Mouse (Mus musculus) stomach, embryonic 15.5 days (tissue): ENCODE data around the gene Pcna. TPM values are rescaled to one million over a fixed set of nuclear protein-coding genes. Genes with fewer than 3 reads are reported as not detected.
"Not testable (repeated sequence)": the region's sequence is repeated elsewhere in the genome, so short reads cannot be mapped to it uniquely, and the experiment has no call there.

ENCODE experiments used
- ATAC-seq: fragments of 200-750 bp; cut with Nextera tagmentation; 2 replicates; pipeline ENCODE4 v1.8.0; 2017; ENCODE audit warnings: low read depth, moderate number of reproducible peaks, moderate TSS enrichment; ENCODE audit not compliant: insufficient read depth, low FRiP score
- H3K27ac ChIP-seq: fragments of 300-500 bp; sonication (generic); 2 replicates; pipeline ENCODE4 v1.5.1; 2015; ENCODE audit warnings: mild to moderate bottlenecking, inconsistent platforms
- H3K27me3 ChIP-seq: fragments of 300-500 bp; sonication (generic); replicated peaks from 2 replicates; pipeline ENCODE4 v1.6.1; 2015; ENCODE audit warnings: inconsistent platforms
- H3K36me3 ChIP-seq: fragments of 300-500 bp; sonication (generic); 2 replicates; pipeline ENCODE4 v1.6.1; 2015; ENCODE audit warnings: inconsistent platforms
- H3K4me1 ChIP-seq: fragments of 300-500 bp; sonication (generic); 2 replicates; pipeline ENCODE4 v1.6.1; 2015; ENCODE audit warnings: inconsistent platforms
- H3K4me2 ChIP-seq: fragments of 300-500 bp; sonication (generic); 2 replicates; pipeline ENCODE4 v1.6.1; 2015; ENCODE audit warnings: mild to moderate bottlenecking, inconsistent platforms
- H3K4me3 ChIP-seq: fragments of 300-500 bp; sonication (generic); replicated peaks from 2 replicates; pipeline ENCODE4 v1.5.1; 2015; ENCODE audit warnings: inconsistent platforms
- H3K9ac ChIP-seq: fragments of 300-500 bp; sonication (generic); 2 replicates; pipeline ENCODE4 v1.6.1; 2015; ENCODE audit warnings: inconsistent platforms
- H3K9me3 ChIP-seq: fragments of 300-500 bp; sonication (generic); 2 replicates; pipeline ENCODE4 v1.6.1; 2016; ENCODE audit warnings: inconsistent platforms
- WGBS: fragments of 180-500 bp; shearing (Covaris S2); methylation state at CpG from one replicate; pipeline ENCODE4 v1.1.7; 2015; 5-methylcytosine and 5-hydroxymethylcytosine counted together
- polyA plus RNA-seq: library from polyadenylated mRNA; unstranded; fragments of >200 nt; fragmentation: Nextera tagmentation; extraction: Ambion mirVana; gene quantifications from 2 replicates; pipeline ENCODE4 v1.2.1, GENCODE M21; 2015

Pcna gene
- polyA plus RNA-seq, 1 experiment from 2014 or later = 254 TPM

GRCm38 (mm10) chr2:132251911-132252310, 1.2 kb downstream of the Pcna start:
- H3K4me1 ChIP-seq = peaks cover 21% of the 10 kb centered on the region
- peak overlapping the region; percentile 27; the same call in 1 of the 2 replicates for H3K9ac ChIP-seq
- peak overlapping the region; percentile 73 for H3K4me2 ChIP-seq
- H3K27ac ChIP-seq = peak overlapping the region; percentile 86; the same call in 1 of the 2 replicates
- ATAC-seq = no peak
- peaks cover 2% of the 10 kb centered on the region; the same call in 1 of the 2 replicates for H3K36me3 ChIP-seq
- H3K27me3 ChIP-seq = no peaks in the 10 kb centered on the region
- 7% methylated on average over 8 of the region's 8 CpGs for WGBS
- no peaks in the 10 kb centered on the region for H3K9me3 ChIP-seq
- H3K4me3 ChIP-seq = peak overlapping the region; percentile 69

- Histone ChIP-seq H3K4me1 (peaks cover 21% of the 10 kb centered on the region), H3K9ac (peak within 1 kb of the TSS; percentile 52; the same call in 1 of the 2 replicates), H3K4me2 (peak within 1 kb of the TSS; percentile 87), H3K27me3 (no peaks in the 10 kb centered on the region), H3K4me3 (peak within 1 kb of the TSS; percentile 66), H3K27ac (peak within 1 kb of the TSS; percentile 84), H3K9me3 (no peaks in the 10 kb centered on the region), H3K36me3 (peaks cover 8% of the 10 kb centered on the region)
- ATAC-seq = peak; percentile 94
- 6% methylated on average over 50 of the region's 50 CpGs for WGBS
Measured at GRCm38 (mm10) chr2:132247539-132248313, 5.4 kb downstream of the Pcna start, which contains the start of gene Tmem230. Gene Tmem230 (minus strand): TSS chr2:132247807.

- Histone ChIP-seq H3K27me3 (no peaks in the 10 kb centered on the region), H3K4me3 (no peak overlapping the region), H3K27ac (no peak overlapping the region), H3K9ac (no peak overlapping the region), H3K4me1 (peaks cover 6% of the 10 kb centered on the region), H3K9me3 (no peaks in the 10 kb centered on the region), H3K4me2 (no peak overlapping the region), H3K36me3 (peaks cover 9% of the 10 kb centered on the region)
- WGBS = 90% methylated on average over 3 of the region's 3 CpGs
- ATAC-seq = no peak
Measured at GRCm38 (mm10) chr2:132243370-132243769, 9.7 kb downstream of the Pcna start.

- not testable (repeated sequence) for H3K36me3 ChIP-seq, H3K9me3 ChIP-seq, H3K4me1 ChIP-seq, H3K9ac ChIP-seq, H3K27me3 ChIP-seq, H3K4me3 ChIP-seq, H3K27ac ChIP-seq, ATAC-seq, H3K4me2 ChIP-seq
- 22% methylated on average over 9 of the region's 10 CpGs for WGBS
Measured at GRCm38 (mm10) chr2:132240457-132240856, 12.7 kb downstream of the Pcna start.

- H3K27ac ChIP-seq, H3K9ac ChIP-seq, H3K27me3 ChIP-seq, H3K36me3 ChIP-seq, H3K4me2 ChIP-seq, H3K4me1 ChIP-seq, ATAC-seq, H3K4me3 ChIP-seq, H3K9me3 ChIP-seq: not testable (repeated sequence)
- WGBS = 80% methylated on average over 3 of the region's 3 CpGs
Measured at GRCm38 (mm10) chr2:132239434-132239833, 13.7 kb downstream of the Pcna start.

- WGBS = 75% methylated on average over 7 of the region's 7 CpGs
- peak; percentile 45; the same call in 1 of the 2 replicates for ATAC-seq
- H3K27ac ChIP-seq = no peak overlapping the region
Measured at GRCm38 (mm10) chr2:132235975-132236374, 17.1 kb downstream of the Pcna start.

GRCm38 (mm10) chr2:132235291-132235690, 17.8 kb downstream of the Pcna start:
- no peak overlapping the region for H3K9ac ChIP-seq
- H3K9me3 ChIP-seq = no peaks in the 10 kb centered on the region
- no peaks in the 10 kb centered on the region for H3K36me3 ChIP-seq
- H3K4me1 ChIP-seq = no peaks in the 10 kb centered on the region
- no peaks in the 10 kb centered on the region for H3K27me3 ChIP-seq
- H3K27ac ChIP-seq = no peak overlapping the region
- H3K4me2 ChIP-seq = no peak overlapping the region
- 44% methylated on average over 2 of the region's 2 CpGs for WGBS
- no peak for ATAC-seq
- H3K4me3 ChIP-seq = no peak overlapping the region

More at GRCm38 (mm10) chr2:132235975-132236374, 17.1 kb downstream of the Pcna start:
- Histone ChIP-seq H3K36me3 (no peaks in the 10 kb centered on the region), H3K9me3 (no peaks in the 10 kb centered on the region), H3K4me1 (no peaks in the 10 kb centered on the region), H3K27me3 (no peaks in the 10 kb centered on the region), H3K4me3 (no peak overlapping the region), H3K9ac (no peak overlapping the region), H3K4me2 (no peak overlapping the region)

GRCm38 (mm10) chr2:132233985-132234765, 18.9 kb downstream of the Pcna start:
- no peak for ATAC-seq
- Histone ChIP-seq H3K9me3 (no peaks in the 10 kb centered on the region), H3K4me3 (no peak overlapping the region), H3K36me3 (no peaks in the 10 kb centered on the region), H3K4me1 (no peaks in the 10 kb centered on the region), H3K9ac (no peak overlapping the region), H3K27me3 (no peaks in the 10 kb centered on the region), H3K4me2 (no peak overlapping the region), H3K27ac (no peak overlapping the region)
- 55% methylated on average over 16 of the region's 16 CpGs for WGBS

GRCm38 (mm10) chr2:132232413-132232945, 20.6 kb downstream of the Pcna start:
- peak; percentile 27; the same call in 1 of the 2 replicates for ATAC-seq
- WGBS = 84% methylated on average over 3 of the region's 3 CpGs

GRCm38 (mm10) chr2:132224359-132224758, 28.8 kb downstream of the Pcna start:
- Histone ChIP-seq H3K27ac (no peak overlapping the region), H3K27me3 (no peaks in the 10 kb centered on the region), H3K4me1 (no peaks in the 10 kb centered on the region), H3K4me3 (no peak overlapping the region), H3K9me3 (no peaks in the 10 kb centered on the region), H3K4me2 (no peak overlapping the region), H3K36me3 (no peaks in the 10 kb centered on the region), H3K9ac (no peak overlapping the region)
- 82% methylated on average over 4 of the region's 4 CpGs for WGBS
- ATAC-seq = no peak

More at GRCm38 (mm10) chr2:132232413-132232945, 20.6 kb downstream of the Pcna start:
- Histone ChIP-seq H3K27me3 (no peaks in the 10 kb centered on the region), H3K4me3 (no peak overlapping the region), H3K4me1 (no peaks in the 10 kb centered on the region), H3K4me2 (no peak overlapping the region), H3K27ac (no peak overlapping the region), H3K9me3 (no peaks in the 10 kb centered on the region), H3K9ac (no peak overlapping the region), H3K36me3 (no peaks in the 10 kb centered on the region)

GRCm38 (mm10) chr2:132221611-132222073, 31.5 kb downstream of the Pcna start:
- WGBS = 50% methylated on average over 11 of the region's 11 CpGs
- Histone ChIP-seq H3K27me3 (no peaks in the 10 kb centered on the region), H3K4me1 (no peaks in the 10 kb centered on the region), H3K9me3 (no peaks in the 10 kb centered on the region), H3K36me3 (no peaks in the 10 kb centered on the region), H3K27ac (no peak overlapping the region), H3K9ac (no peak overlapping the region), H3K4me3 (no peak overlapping the region), H3K4me2 (no peak overlapping the region)
- no peak for ATAC-seq
